Mouse (Mus musculus): ENCODE measurements around the gene Fkbp1b.
A peak's percentile ranks its signal among the peaks of the same experiment; 100 is the strongest.
"Not testable (repeated sequence)": the region's sequence is repeated elsewhere in the genome, so short reads cannot be mapped to it uniquely, and the experiment has no call there.

Gene Fkbp1b

DNA sequence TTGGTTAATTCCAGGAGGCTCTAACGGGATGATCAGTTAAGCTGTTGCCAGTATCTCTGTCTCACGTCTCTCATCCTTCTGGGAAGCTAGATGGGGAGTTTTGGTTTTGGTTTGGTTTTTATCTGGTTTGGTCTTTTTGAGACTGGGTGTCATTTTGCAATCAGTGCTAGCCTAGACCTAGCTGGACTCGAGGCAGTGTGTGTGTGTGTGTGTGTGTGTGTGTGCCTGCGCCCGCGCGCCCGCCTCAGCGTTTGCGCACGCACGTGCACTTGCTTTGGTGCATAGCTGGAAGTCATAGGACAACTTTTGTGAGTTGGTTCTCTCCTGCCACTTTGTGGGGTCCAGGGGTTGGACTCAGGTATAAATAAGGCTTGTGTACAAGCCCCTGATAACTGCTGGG lies 2.4 kb upstream of the Fkbp1b start:
- peak; percentile 13 for DNase-seq (ENCODE audit: low read depth, low spot score)

GRCm38 (mm10) chr12:4842890-4843597 lies 1.7 kb upstream of the Fkbp1b start, which contains the start of gene Wdcp:
Wdcp (plus strand) TSS chr12:4843303.
- peak; percentile 94 for DNase-seq (ENCODE audit: low read depth, low spot score)

DNA sequence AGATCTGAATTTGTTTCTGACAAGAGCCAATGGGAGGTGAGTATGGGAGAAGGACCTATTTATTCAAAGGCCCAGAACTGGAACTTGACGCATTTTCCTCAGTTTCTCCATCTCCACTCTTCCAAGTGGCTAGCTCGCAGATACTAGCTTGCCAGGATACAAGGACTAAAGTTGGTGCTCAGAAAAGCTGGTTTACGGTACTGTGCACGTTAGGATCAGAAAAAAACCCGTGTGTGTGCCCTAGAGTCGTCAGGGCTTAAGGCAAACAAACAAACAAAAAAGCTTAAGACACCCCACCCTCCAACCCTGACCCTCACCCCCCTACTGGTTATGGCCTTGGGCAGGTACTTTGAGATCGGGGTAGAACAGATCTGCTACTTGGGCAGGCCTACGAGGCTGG lies 1.1 kb upstream of the Fkbp1b start:
- DNase-seq (ENCODE audit: low read depth, low spot score), result no peak

- DNase-seq (ENCODE audit: low read depth, low spot score), result no peak
Measured at GRCm38 (mm10) chr12:4840741-4841140, 650 bp downstream of the Fkbp1b start.

- no peak for DNase-seq (ENCODE audit: low read depth, low spot score)
Measured at GRCm38 (mm10) chr12:4840010-4840409, 1.4 kb downstream of the Fkbp1b start.

- peak; percentile 29 for DNase-seq (ENCODE audit: low read depth, low spot score)
Measured at GRCm38 (mm10) chr12:4836959-4837358, 4.4 kb downstream of the Fkbp1b start.

DNA sequence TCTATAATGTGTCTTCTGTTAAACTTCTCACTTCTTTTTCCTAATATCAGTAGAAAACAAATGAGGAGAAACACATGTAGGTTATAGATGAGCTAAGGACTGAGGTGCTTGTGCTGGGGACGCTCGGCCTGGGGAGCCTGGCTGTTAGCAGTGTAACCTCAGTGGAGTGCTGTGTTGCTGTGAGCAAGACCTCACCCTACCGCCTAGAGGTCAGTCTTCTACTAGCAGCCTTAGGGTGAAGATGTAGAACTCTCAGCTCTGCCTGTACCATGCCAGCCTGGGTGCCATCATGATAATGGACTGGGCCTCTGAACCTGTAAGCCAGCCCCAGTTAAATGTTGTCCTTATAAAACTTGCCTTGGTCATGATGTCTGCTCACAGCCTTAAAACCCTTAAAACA lies 14.1 kb downstream of the Fkbp1b start:
- no peak for DNase-seq (ENCODE audit: low read depth, low spot score)

DNA sequence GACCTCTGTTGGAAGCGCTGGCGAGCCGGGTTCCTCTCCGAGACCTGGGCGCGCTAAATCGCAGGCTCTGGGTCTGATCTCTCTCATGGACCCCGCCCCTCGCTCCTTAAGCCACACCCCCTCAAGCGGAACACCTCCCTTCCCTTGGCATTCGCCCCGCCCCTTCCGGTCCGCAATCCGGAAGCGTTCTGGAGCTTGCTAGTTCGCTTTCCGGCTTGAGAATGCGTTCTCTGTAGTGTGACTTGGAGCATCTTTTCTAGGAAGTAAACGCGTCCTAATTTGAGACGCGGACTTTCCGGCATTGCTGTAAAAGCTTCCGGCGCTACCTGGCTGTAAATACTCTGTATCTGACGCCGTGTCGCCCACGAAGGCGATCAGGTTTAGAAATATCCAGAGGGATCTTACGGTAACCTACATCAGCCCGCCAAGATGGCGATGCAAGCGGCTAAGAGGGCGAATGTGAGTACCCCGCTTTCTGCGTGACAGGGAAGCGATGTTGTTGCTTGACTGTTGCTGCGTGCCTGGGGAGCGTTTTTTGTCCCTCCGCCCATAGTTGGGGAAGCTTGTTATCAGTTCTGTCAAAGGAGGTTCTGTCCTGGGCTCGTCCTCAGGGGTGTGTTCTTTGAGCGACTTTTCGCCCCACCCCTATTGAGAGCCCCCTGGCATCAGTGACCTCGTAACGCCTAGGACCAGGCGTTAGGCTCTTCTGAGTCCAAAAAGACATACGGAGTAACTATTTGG lies 23.9 kb downstream of the Fkbp1b start, which contains the start of gene Sf3b6:
TSS of gene Sf3b6 (plus strand) at position 184 of the 741 bp plus-strand sequence.
- peak; percentile 96 for DNase-seq (ENCODE audit: low read depth, low spot score)

GRCm38 (mm10) chr12:4816680-4817360 lies 24.6 kb downstream of the Fkbp1b start:
- DNase-seq (ENCODE audit: low read depth, low spot score), result no peak

DNA sequence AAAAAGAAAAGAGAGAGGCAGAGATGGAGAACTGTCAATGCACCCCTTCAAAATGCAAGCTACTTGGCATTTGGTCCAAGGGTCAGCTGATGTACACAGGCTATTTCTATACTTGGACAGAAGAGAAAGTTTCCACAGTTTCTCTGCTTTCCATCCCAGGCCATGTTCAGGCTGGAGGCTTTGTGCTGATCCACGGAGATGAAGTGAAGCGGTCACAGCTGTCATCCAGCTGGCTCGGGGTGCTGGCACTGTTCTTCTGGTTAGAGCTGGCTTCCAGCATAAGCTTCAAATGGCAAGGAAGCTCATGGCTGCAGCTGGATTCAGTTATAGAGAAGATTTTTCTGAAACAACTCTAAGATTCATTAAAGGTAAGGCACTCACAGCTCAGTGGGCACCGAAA lies 27.8 kb downstream of the Fkbp1b start:
- no peak for DNase-seq (ENCODE audit: low read depth, low spot score)

GRCm38 (mm10) chr12:4811705-4812104 lies 29.7 kb downstream of the Fkbp1b start:
- no peak for DNase-seq (ENCODE audit: low read depth, low spot score)

- DNase-seq (ENCODE audit: low read depth, low spot score), result no peak
Measured at GRCm38 (mm10) chr12:4811036-4811435, 30.4 kb downstream of the Fkbp1b start.

- not testable (repeated sequence) for DNase-seq (ENCODE audit: low read depth, low spot score)
Measured at GRCm38 (mm10) chr12:4797471-4797870, 43.9 kb downstream of the Fkbp1b start.

- DNase-seq (ENCODE audit: low read depth, low spot score), result no peak
Measured at GRCm38 (mm10) chr12:4793718-4794117, 47.7 kb downstream of the Fkbp1b start.

DNA sequence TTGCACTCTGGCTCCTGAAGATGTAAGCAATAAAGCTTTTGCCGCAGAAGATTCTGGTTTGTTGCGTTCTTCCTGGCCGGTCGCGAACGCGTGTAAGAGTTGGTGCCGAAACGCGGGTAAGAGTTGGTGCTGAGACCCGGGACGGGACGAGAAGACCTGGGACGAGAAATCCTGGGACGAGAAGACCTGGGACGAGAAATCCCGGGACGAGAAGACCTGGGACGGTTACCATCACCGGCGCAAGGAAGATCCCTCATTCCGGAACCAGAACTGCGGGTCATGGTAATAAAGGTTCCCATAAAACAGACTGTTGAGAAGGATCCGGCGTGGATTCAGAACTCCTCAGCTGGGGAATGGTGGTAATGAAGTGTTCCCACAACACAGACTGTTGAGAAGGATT lies 53.3 kb downstream of the Fkbp1b start:
- not testable (repeated sequence) for DNase-seq (ENCODE audit: low read depth, low spot score)

DNA sequence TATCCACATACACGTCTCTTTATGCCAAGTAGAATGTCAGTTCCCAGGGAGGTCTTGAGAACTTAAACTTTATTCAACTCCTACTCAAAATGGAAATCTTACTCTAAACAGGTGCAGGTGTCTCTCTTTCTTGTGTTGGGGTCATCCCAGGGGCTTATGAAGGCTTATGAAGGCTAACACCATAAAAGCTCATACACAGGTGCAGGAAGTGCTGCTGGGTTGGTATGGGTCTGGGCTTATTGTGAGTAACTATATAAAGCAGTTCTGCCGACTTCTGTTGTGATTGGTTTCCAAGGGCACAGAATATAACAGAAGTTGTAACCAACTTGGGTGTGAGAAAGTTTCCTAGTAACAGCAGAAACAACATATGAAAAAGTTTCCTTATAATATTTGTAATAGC lies 56.9 kb downstream of the Fkbp1b start:
- DNase-seq (ENCODE audit: low read depth, low spot score), result no peak

GRCm38 (mm10) chr12:4783598-4783997 lies 57.8 kb downstream of the Fkbp1b start:
- DNase-seq (ENCODE audit: low read depth, low spot score), result no peak
